Comparison of ENCODE assay signal across 40 mouse cellular contexts in the genomic region with DNA sequence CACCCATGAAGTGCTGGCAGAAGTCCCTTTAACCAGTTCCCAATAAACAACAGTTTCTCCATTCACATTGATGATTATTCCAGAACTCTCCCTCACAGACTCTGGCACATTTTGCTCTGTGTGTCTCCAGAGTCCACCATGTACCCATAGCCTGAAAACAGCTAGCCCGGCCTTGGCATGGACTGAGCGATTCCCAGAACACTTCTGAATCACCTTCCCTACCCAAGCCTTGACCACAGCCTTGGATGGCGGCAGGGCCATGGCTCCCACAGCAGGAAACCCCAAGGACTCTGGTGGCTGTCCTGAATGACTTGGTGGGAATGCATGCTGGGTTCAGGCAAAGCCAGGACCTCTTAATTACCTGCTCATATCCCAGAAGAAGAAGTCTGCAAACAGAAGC. TPM values are rescaled to one million over a fixed set of nuclear protein-coding genes. Genes with fewer than 3 reads are reported as not detected.
DNase-seq lines count a peak whose midpoint lies in the region; ATAC-seq lines count a peak whose summit lies in the region.
"Had no signal": no experiment of that assay in that cellular context is flagged by ENCODE, and none has a peak within 500 bp of the region (broad histone marks: within the 10 kb centered on the region; RNA-seq: fewer than 3 reads in every experiment).

No protein-coding gene starts in this region.

- H3K9ac ChIP-seq in forebrain, embryonic 12.5 days: no peak overlapping the region
- H3K9ac ChIP-seq: embryonic facial prominence, embryonic 15.5 days; limb, embryonic 15.5 days; liver, embryonic 13.5 days; midbrain, embryonic 13.5 days had no signal

- no peak overlapping the region for H3K4me3 ChIP-seq in forebrain, embryonic 12.5 days (replicated peaks)
- H3K4me3 ChIP-seq: embryonic facial prominence, embryonic 10.5 days; embryonic facial prominence, embryonic 15.5 days; limb, embryonic 10.5 days; limb, embryonic 15.5 days; liver, embryonic 13.5 days; midbrain, embryonic 13.5 days had no signal

- 87% methylated on average over 3 of the region's 3 CpGs for WGBS in forebrain, embryonic 12.5 days

- DNase-seq in ovary, adult 18-20 months (ENCODE audit: low spot score): peak; percentile 30
- no peak for DNase-seq in ovary, postnatal 10 days (ENCODE audit: low spot score)
- peak; percentile 86 for DNase-seq in adrenal gland, adult 8-10 months
- peak; percentile 80 to 87 for DNase-seq in adrenal gland, postnatal 36 days
- no peak for DNase-seq in neural tube, embryonic 10.5 days (ENCODE audit: extremely low spot score, low spot score)
- no peak for DNase-seq in T-cell, adult 2 months (ENCODE audit: low spot score)
- DNase-seq: cerebellum, adult 8-10 months; cerebellum, postnatal 25 days; gastrocnemius, postnatal 10 days; heart, postnatal 14 days; kidney, adult 8-10 months; layer of hippocampus, adult 9-11 months; liver, embryonic 13.5 days; lung, adult 18-20 months; lung, postnatal 10 days; right cerebral cortex, postnatal 25 days; spleen, adult 18-20 months; thymus, postnatal 14 days had no signal

- no peaks in the 10 kb centered on the region for H3K36me3 ChIP-seq in forebrain, embryonic 12.5 days (replicated peaks)
- H3K36me3 ChIP-seq: embryonic facial prominence, embryonic 10.5 days; embryonic facial prominence, embryonic 15.5 days; limb, embryonic 10.5 days; limb, embryonic 15.5 days; midbrain, embryonic 13.5 days had no signal

- H3K27me3 ChIP-seq in forebrain, embryonic 12.5 days: no peaks in the 10 kb centered on the region
- H3K27me3 ChIP-seq: CH12.LX; embryonic facial prominence, embryonic 15.5 days; limb, embryonic 15.5 days; liver, embryonic 13.5 days; midbrain, embryonic 13.5 days had no signal

- H3K4me1 ChIP-seq in forebrain, embryonic 12.5 days: no peaks in the 10 kb centered on the region; the same call in 1 of the 2 replicates
- H3K4me1 ChIP-seq: midbrain, embryonic 13.5 days had no signal

- no peak for ATAC-seq in forebrain, embryonic 12.5 days (ENCODE audit: low FRiP score)
- ATAC-seq: forebrain, embryonic 16.5 days; hindbrain, embryonic 16.5 days; midbrain, embryonic 13.5 days had no signal

- H3K4me2 ChIP-seq in forebrain, embryonic 12.5 days: no peak overlapping the region
- H3K4me2 ChIP-seq: embryonic facial prominence, embryonic 15.5 days; limb, embryonic 15.5 days; liver, embryonic 13.5 days; midbrain, embryonic 13.5 days had no signal

- no peak overlapping the region for H3K27ac ChIP-seq in forebrain, embryonic 12.5 days
- H3K27ac ChIP-seq: embryonic facial prominence, embryonic 10.5 days; embryonic facial prominence, embryonic 15.5 days; kidney, postnatal 0 days; limb, embryonic 10.5 days; limb, embryonic 15.5 days; liver, embryonic 13.5 days; macrophage; midbrain, embryonic 13.5 days had no signal

- H3K9me3 ChIP-seq in forebrain, embryonic 12.5 days: no peaks in the 10 kb centered on the region
- H3K9me3 ChIP-seq: embryonic facial prominence, embryonic 10.5 days; embryonic facial prominence, embryonic 15.5 days; limb, embryonic 10.5 days; limb, embryonic 15.5 days; liver, embryonic 13.5 days; midbrain, embryonic 13.5 days had no signal

RNA-seq across cellular contexts. Expression of a gene that starts 22.6 kb away (rescaled TPM):
- total RNA-seq in adrenal gland, adult 8-10 months (2022): 10 to 100 TPM in 3 of 4 experiments, 1 to 10 TPM in 1; 8.8 to 14.1 (median 10.8) TPM
- total RNA-seq in adrenal gland, postnatal 36 days (2021): 10 to 100 TPM in 1 of 2 experiments, 1 to 10 TPM in 1; 7.9 to 14.2 TPM
- 4.7 and 4.9 TPM in 2 replicates for polyA plus RNA-seq in forebrain, embryonic 12.5 days (2016; fragmentation: Nextera tagmentation; extraction: Ambion mirVana)

RNA-seq across cellular contexts. Expression of a gene that starts 43.5 kb away (rescaled TPM):
- total RNA-seq in adrenal gland, adult 8-10 months (2022): not detected
- total RNA-seq in adrenal gland, postnatal 36 days (2021): not detected
- polyA plus RNA-seq in forebrain, embryonic 12.5 days (2016; fragmentation: Nextera tagmentation; extraction: Ambion mirVana): not detected in 2 replicates
- total RNA-seq: adrenal gland, adult 18-20 months; CH12.LX; ES-E14; gastrocnemius, postnatal 10 days; heart, postnatal 14 days; left cerebral cortex, postnatal 10 days; megakaryocyte-erythroid progenitor cell, adult 5-6 weeks had no signal
- polyA plus RNA-seq: C2C12; embryonic facial prominence, embryonic 10.5 days; embryonic facial prominence, embryonic 15.5 days; forebrain, embryonic 16.5 days; gonadal fat pad, adult 2 months; heart, embryonic 14.5 days; hindbrain, embryonic 11.5 days; hindbrain, embryonic 16.5 days; intestine, embryonic 14.5 days; kidney, postnatal 0 days; large intestine, adult 2 months; limb, embryonic 10.5 days; limb, embryonic 15.5 days; liver, embryonic 13.5 days; macrophage; midbrain, embryonic 13.5 days; neural tube, embryonic 14.5 days had no signal

Comparison
In these comparisons a context has a peak if more than half of its experiments do, and no peak if none do; other contexts are left out.
1. DNase-seq: peak in ovary, adult 18-20 months (single experiment), adrenal gland, adult 8-10 months (single experiment) and adrenal gland, postnatal 36 days (2 of 2); none in ovary, postnatal 10 days (single experiment), neural tube, embryonic 10.5 days (single experiment) and T-cell, adult 2 months (single experiment).